Comparison of ENCODE assay signal across 12 mouse cellular contexts in genomic region chr7:142330271-142330724, GRCm38 (mm10). TPM values are rescaled to one million over a fixed set of nuclear protein-coding genes. Genes with fewer than 3 reads are reported as not detected.
A peak's percentile ranks its signal among the peaks of the same experiment; 100 is the strongest.
DNase-seq lines count a peak whose midpoint lies in the region; ATAC-seq and TF ChIP-seq lines count a peak whose summit lies in the region.
"Had no signal": no experiment of that assay in that cellular context is flagged by ENCODE, and none has a peak within 500 bp of the region (broad histone marks: within the 10 kb centered on the region; RNA-seq: fewer than 3 reads in every experiment).

No protein-coding gene starts in this region.

- TF ChIP-seq CTCF in forebrain, postnatal 0 days (IDR thresholded peaks at IDR 0.05; ENCODE audit: low read depth): no peak

- peak; percentile 47 for DNase-seq in adrenal gland, adult 8-10 months
- peak; percentile 35 for DNase-seq in gastrocnemius, postnatal 10 days
- no peak for DNase-seq in T-cell, adult 2 months (ENCODE audit: low spot score)
- no peak for DNase-seq in frontal cortex, adult 2 months (ENCODE audit: extremely low spot score in 1 of 2, low spot score in 1 of 2)
- no peak for DNase-seq in forebrain, postnatal 0 days
- DNase-seq in cerebellum, adult 18-20 months: no peak
- DNase-seq: spleen, adult 18-20 months had no signal

- 28% methylated on average over 9 of the region's 9 CpGs for WGBS in intestine, embryonic 15.5 days
- WGBS in liver, embryonic 12.5 days (ENCODE audit: insufficient replicate concordance): 36% methylated on average over 9 of the region's 9 CpGs
- WGBS in forebrain, postnatal 0 days: 86% methylated on average over 9 of the region's 9 CpGs

- H3K36me3 ChIP-seq in intestine, embryonic 15.5 days: no peaks in the 10 kb centered on the region
- no peaks in the 10 kb centered on the region for H3K36me3 ChIP-seq in liver, embryonic 12.5 days
- H3K36me3 ChIP-seq in forebrain, postnatal 0 days (ENCODE audit: insufficient read depth): no peaks in the 10 kb centered on the region

- H3K27me3 ChIP-seq in intestine, embryonic 15.5 days (replicated peaks): no peaks in the 10 kb centered on the region
- 0 out of 2 replicates have a peak, but pooled peaks cover 2% of the 10 kb centered on the region for H3K27me3 ChIP-seq in liver, embryonic 12.5 days (replicated peaks)
- H3K27me3 ChIP-seq in forebrain, postnatal 0 days (ENCODE audit: insufficient read depth, low read length): no peaks in the 10 kb centered on the region

- peak overlapping the region; percentile 61 for H3K27ac ChIP-seq in intestine, embryonic 15.5 days
- H3K27ac ChIP-seq in liver, embryonic 12.5 days: peak overlapping the region; percentile 43
- H3K27ac ChIP-seq in forebrain, postnatal 0 days (ENCODE audit: low read depth, low read length): no peak overlapping the region

- peaks cover 37% of the 10 kb centered on the region for H3K4me1 ChIP-seq in intestine, embryonic 15.5 days (replicated peaks)
- peaks cover 34% of the 10 kb centered on the region for H3K4me1 ChIP-seq in liver, embryonic 12.5 days
- H3K4me1 ChIP-seq in forebrain, postnatal 0 days (ENCODE audit: insufficient read depth): no peaks in the 10 kb centered on the region

- H3K4me2 ChIP-seq in intestine, embryonic 15.5 days (replicated peaks): no peak overlapping the region
- no peak overlapping the region for H3K4me2 ChIP-seq in liver, embryonic 12.5 days
- H3K4me2 ChIP-seq in forebrain, postnatal 0 days (ENCODE audit: low read depth): no peak overlapping the region

- H3K4me3 ChIP-seq in intestine, embryonic 15.5 days (replicated peaks): no peak overlapping the region
- no peak overlapping the region for H3K4me3 ChIP-seq in liver, embryonic 12.5 days
- no peak overlapping the region for H3K4me3 ChIP-seq in forebrain, postnatal 0 days (ENCODE audit: low read depth, low read length)

- peak; percentile 74 for ATAC-seq in intestine, embryonic 15.5 days
- ATAC-seq in liver, embryonic 12.5 days: peak; percentile 71
- ATAC-seq in forebrain, postnatal 0 days: no peak

- H3K9me3 ChIP-seq in intestine, embryonic 15.5 days: no peaks in the 10 kb centered on the region
- no peaks in the 10 kb centered on the region for H3K9me3 ChIP-seq in liver, embryonic 12.5 days (replicated peaks)
- H3K9me3 ChIP-seq in forebrain, postnatal 0 days (ENCODE audit: low read length): no peaks in the 10 kb centered on the region

- no peak overlapping the region for H3K9ac ChIP-seq in intestine, embryonic 15.5 days
- H3K9ac ChIP-seq in liver, embryonic 12.5 days: no peak overlapping the region
- H3K9ac ChIP-seq in forebrain, postnatal 0 days: no peak overlapping the region

RNA-seq across cellular contexts. Expression of gene Krtap5-4, which starts 26.9 kb away (rescaled TPM):
- not detected for total RNA-seq in adrenal gland, adult 8-10 months (2022)
- total RNA-seq in gastrocnemius, postnatal 10 days (2021): not detected
- not detected in 2 replicates for polyA plus RNA-seq in intestine, embryonic 15.5 days (2015; fragmentation: Nextera tagmentation; extraction: Ambion mirVana)
- polyA plus RNA-seq in liver, embryonic 12.5 days (2016; fragmentation: Nextera tagmentation; extraction: Ambion mirVana): not detected in 2 replicates
- not detected in 2 replicates for polyA plus RNA-seq in frontal cortex, adult 2 months (2012; rRNA removed)
- not detected in 2 replicates for total RNA-seq in forebrain, postnatal 0 days (2014; rRNA removed)
- polyA plus RNA-seq in forebrain, postnatal 0 days (2015; fragmentation: Nextera tagmentation; extraction: Ambion mirVana): not detected in 2 replicates
- total RNA-seq: ES-E14; gastrocnemius, adult 8-10 months had no signal
- polyA plus RNA-seq: cerebellum, adult 2 months had no signal

RNA-seq across cellular contexts. Expression of gene Krtap5-1, which starts 33.4 kb away (rescaled TPM):
- total RNA-seq in adrenal gland, adult 8-10 months (2022): not detected
- not detected for total RNA-seq in gastrocnemius, postnatal 10 days (2021)
- polyA plus RNA-seq in intestine, embryonic 15.5 days (2015; fragmentation: Nextera tagmentation; extraction: Ambion mirVana): not detected in 2 replicates
- not detected in 2 replicates for polyA plus RNA-seq in liver, embryonic 12.5 days (2016; fragmentation: Nextera tagmentation; extraction: Ambion mirVana)
- 0.21 TPM in 1 of 2 replicates, not detected in the other for polyA plus RNA-seq in frontal cortex, adult 2 months (2012; rRNA removed)
- not detected in 2 replicates for total RNA-seq in forebrain, postnatal 0 days (2014; rRNA removed)
- not detected in 2 replicates for polyA plus RNA-seq in forebrain, postnatal 0 days (2015; fragmentation: Nextera tagmentation; extraction: Ambion mirVana)
- total RNA-seq: ES-E14; gastrocnemius, adult 8-10 months had no signal
- polyA plus RNA-seq: cerebellum, adult 2 months had no signal

RNA-seq across cellular contexts. Expression of gene Ifitm10, which starts 43.3 kb away (rescaled TPM):
- 1 to 10 TPM; 2.7 to 7.8 (median 5.3) TPM for total RNA-seq in adrenal gland, adult 8-10 months (2022)
- 1 to 10 TPM; 3.3 to 4.8 TPM for total RNA-seq in gastrocnemius, postnatal 10 days (2021)
- polyA plus RNA-seq in intestine, embryonic 15.5 days (2015; fragmentation: Nextera tagmentation; extraction: Ambion mirVana): 1.9 and 2.0 TPM in 2 replicates
- polyA plus RNA-seq in liver, embryonic 12.5 days (2016; fragmentation: Nextera tagmentation; extraction: Ambion mirVana): 1.5 and 2.5 TPM in 2 replicates
- polyA plus RNA-seq in frontal cortex, adult 2 months (2012; rRNA removed): 36.7 and 45.5 TPM in 2 replicates
- total RNA-seq in forebrain, postnatal 0 days (2014; rRNA removed): 5.6 and 6.6 TPM in 2 replicates
- 10.2 and 13.0 TPM in 2 replicates for polyA plus RNA-seq in forebrain, postnatal 0 days (2015; fragmentation: Nextera tagmentation; extraction: Ambion mirVana)

RNA-seq across cellular contexts. Expression of gene Gm49369, which starts 52.2 kb away (rescaled TPM):
- 10 to 100 TPM in 3 of 4 experiments, 1 to 10 TPM in 1; 9.0 to 16.1 (median 11.0) TPM for total RNA-seq in adrenal gland, adult 8-10 months (2022)
- 1 to 10 TPM in 1 of 2 experiments, not detected in 1; 1.0 TPM for total RNA-seq in gastrocnemius, postnatal 10 days (2021)
- 1.2 and 1.9 TPM in 2 replicates for polyA plus RNA-seq in intestine, embryonic 15.5 days (2015; fragmentation: Nextera tagmentation; extraction: Ambion mirVana)
- 1.4 TPM in 1 of 2 replicates, not detected in the other for polyA plus RNA-seq in liver, embryonic 12.5 days (2016; fragmentation: Nextera tagmentation; extraction: Ambion mirVana)
- 0.17 and 0.40 TPM in 2 replicates for polyA plus RNA-seq in frontal cortex, adult 2 months (2012; rRNA removed)
- 21.2 and 45.2 TPM in 2 replicates for total RNA-seq in forebrain, postnatal 0 days (2014; rRNA removed)
- polyA plus RNA-seq in forebrain, postnatal 0 days (2015; fragmentation: Nextera tagmentation; extraction: Ambion mirVana): 0.60 TPM in 1 of 2 replicates, not detected in the other

RNA-seq across cellular contexts. Expression of gene Gm4559, which starts 56.1 kb away (rescaled TPM):
- total RNA-seq in adrenal gland, adult 8-10 months (2022): not detected
- total RNA-seq in gastrocnemius, postnatal 10 days (2021): not detected
- not detected in 2 replicates for polyA plus RNA-seq in intestine, embryonic 15.5 days (2015; fragmentation: Nextera tagmentation; extraction: Ambion mirVana)
- not detected in 2 replicates for polyA plus RNA-seq in liver, embryonic 12.5 days (2016; fragmentation: Nextera tagmentation; extraction: Ambion mirVana)
- polyA plus RNA-seq in frontal cortex, adult 2 months (2012; rRNA removed): not detected in 2 replicates
- total RNA-seq in forebrain, postnatal 0 days (2014; rRNA removed): not detected in 2 replicates
- polyA plus RNA-seq in forebrain, postnatal 0 days (2015; fragmentation: Nextera tagmentation; extraction: Ambion mirVana): not detected in 2 replicates
- total RNA-seq: ES-E14; gastrocnemius, adult 8-10 months had no signal
- polyA plus RNA-seq: cerebellum, adult 2 months had no signal

Comparison
In these comparisons a context has a peak if more than half of its experiments do, and no peak if none do; other contexts are left out.
1. DNase-seq: peak in adrenal gland, adult 8-10 months (single experiment) and gastrocnemius, postnatal 10 days (single experiment); none in T-cell, adult 2 months (single experiment), frontal cortex, adult 2 months (0 of 2), forebrain, postnatal 0 days (single experiment) and cerebellum, adult 18-20 months (0 of 2).